Mouse (Mus musculus) urinary bladder, adult 2 months (tissue): ENCODE data around the gene Cyb561d2. TPM values are rescaled to one million over a fixed set of nuclear protein-coding genes. Genes with fewer than 3 reads are reported as not detected.

ENCODE experiments used
- DNase-seq: peaks from one replicate; pipeline ENCODE4 v3.0.0; 2022; ENCODE audit warnings: low spot score
- polyA plus RNA-seq: library from polyadenylated mRNA; depleted of rRNA; stranded (reverse); fragments of >200 nt; gene quantifications from 2 replicates; pipeline ENCODE4 v1.2.3, GENCODE M21; 2012

The Cyb561d2 gene
- polyA plus RNA-seq, 1 experiment: 19.4 TPM

DNA sequence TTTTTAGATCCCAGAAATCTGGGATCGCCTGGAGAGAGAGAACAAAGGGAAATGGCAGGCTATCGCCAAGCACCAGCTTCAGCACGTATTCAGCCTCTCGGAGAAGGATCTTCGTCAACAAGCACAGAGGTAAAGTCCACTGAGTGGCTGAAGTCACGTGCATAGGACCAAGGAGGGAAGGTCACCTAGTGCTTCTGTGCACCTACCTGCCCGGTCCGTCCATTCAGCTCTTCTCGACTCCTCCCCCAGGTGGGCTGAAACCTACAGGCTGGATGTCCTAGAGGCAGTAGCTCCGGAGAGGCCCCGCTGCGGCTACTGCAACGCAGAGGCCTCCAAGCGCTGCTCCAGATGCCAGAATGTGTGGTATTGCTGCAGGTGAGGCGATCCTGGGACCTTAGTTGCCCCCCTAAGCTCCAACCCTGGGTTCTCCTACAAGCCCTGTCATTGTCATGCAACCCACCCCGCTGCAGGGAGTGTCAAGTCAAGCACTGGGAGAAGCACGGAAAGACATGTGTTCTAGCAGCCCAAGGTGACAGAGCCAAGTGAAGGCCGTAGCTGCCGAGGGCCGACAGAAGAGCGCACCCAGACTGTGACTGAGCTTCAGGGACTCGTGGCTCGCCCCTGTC lies 8.6 kb upstream of the Cyb561d2 start:
- no peak for DNase-seq

DNA sequence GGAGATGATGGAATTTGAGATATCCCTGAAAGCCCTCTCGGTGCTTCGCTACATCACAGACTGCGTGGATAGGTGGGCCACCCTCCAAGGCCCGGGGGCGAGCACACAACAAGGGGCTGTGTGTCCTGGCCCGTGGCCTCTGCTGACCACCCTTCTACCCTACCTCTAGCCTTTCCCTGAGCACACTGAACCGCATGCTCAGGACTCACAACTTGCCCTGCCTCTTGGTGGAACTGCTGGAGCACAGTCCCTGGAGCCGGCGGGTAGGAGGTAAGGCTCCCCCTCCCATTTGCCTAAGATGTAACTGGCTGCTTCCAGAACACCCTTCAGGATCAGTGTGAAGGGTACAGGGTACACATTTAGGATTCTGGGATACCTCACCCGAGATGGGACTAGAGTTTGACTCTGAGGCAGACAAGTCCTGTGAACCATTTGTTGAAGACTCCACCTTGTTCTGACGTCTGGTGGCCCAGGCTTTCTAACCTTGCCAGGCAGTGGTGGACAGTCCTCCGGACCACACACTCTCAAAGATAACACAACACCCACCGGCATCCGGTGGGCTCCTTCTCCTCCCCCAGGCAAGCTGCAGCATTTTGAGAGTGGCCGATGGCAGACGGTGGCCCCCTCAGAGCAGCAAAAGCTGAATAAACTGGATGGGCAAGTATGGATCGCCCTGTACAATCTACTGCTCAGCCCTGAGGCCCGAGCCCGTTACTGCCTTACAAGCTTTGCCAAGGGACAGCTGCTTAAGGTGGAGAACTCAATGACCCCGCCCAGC lies 7.5 kb upstream of the Cyb561d2 start:
- no peak for DNase-seq

- DNase-seq: no peak
Measured at GRCm38 (mm10) chr9:107548820-107549219, 6.8 kb upstream of the Cyb561d2 start.

- DNase-seq: no peak
Measured at GRCm38 (mm10) chr9:107547957-107548356, 6.0 kb upstream of the Cyb561d2 start.

- DNase-seq: no peak
Measured at GRCm38 (mm10) chr9:107547026-107547425, 5.0 kb upstream of the Cyb561d2 start, which contains the start of gene Zmynd10. Gene Zmynd10 (plus strand): TSS chr9:107547298.

DNA sequence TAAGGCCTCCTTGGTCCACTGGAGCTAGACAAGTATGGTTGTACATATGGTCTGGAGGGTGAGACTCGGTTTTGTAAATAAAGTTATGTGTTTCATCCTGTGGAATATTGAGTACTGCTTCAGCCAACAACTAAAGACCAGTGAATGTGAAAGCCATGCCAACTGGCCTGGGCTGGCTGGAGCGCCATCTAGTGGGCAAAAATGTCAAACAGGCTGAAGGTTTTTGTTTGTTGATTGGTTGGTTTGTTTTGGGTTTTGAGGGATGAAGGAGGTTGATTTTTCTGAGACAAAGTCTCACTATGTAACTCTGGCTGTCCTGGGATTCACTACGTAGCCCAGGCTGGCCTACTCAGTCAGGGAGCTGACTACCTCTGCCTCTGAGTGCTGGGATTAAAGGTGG lies 3.6 kb upstream of the Cyb561d2 start:
- DNase-seq: no peak

GRCm38 (mm10) chr9:107545199-107545598 lies 3.2 kb upstream of the Cyb561d2 start:
- DNase-seq: no peak

GRCm38 (mm10) chr9:107544729-107545128 lies 2.7 kb upstream of the Cyb561d2 start:
- DNase-seq: no peak

DNA sequence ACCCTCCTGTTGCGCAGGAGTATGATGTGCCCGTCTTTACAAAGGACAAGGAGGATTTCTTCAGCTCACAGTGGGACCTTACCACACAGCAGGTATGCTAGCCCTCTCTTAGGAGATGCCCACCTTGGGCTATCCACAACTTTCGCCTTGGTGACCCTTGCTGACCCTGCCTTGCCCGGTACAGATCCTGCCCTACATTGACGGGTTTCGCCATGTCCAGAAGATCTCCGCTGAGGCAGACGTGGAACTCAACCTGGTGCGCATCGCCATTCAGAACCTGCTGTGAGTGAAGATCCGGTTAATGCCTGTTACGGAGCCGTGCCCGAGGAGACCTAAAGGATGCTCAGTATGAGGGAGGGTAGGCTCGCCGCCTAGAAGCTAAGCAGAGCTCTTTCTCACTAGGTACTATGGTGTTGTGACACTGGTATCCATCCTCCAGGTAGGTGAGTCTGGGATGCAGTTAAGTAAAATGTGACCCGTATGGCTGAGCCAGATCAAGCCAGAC lies 2.3 kb upstream of the Cyb561d2 start:
- no peak for DNase-seq

GRCm38 (mm10) chr9:107543299-107543698 lies 1.3 kb upstream of the Cyb561d2 start:
- no peak for DNase-seq

DNA sequence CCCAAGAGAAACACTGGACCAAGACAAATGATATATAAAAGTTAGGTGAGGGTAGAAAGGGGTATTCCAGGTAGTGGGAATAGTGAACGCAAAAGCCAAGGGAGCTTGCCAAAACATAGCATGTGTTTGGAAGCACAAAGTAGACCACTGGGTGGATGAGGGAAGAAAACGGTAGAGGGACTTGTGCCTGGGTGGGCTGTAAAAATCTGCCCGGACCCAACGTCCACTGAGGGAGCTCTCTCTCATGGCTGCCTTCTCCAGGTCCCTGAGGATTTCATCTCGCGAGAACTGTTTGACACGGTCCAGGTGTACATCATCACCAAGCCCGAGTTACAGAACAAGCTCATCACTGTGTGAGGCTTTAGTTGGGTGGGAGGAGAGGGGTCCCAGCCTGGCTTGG lies 728 bp upstream of the Cyb561d2 start:
- no peak for DNase-seq

DNA sequence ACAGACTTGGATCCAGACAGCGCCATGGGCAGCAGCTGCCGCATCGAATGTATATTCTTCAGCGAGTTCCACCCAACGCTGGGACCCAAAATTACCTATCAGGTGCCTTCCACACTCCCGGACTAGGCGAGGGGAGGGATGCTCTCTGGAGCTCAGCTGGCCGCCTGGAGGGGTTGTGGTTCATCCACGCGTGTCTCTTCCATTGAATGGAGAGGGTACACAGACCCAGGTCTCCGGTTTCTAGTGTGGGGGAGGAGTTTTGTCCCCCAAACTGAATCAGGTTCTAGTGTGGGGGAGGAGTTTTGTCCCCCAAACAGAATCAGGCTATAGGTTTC lies 326 bp upstream of the Cyb561d2 start:
- no peak for DNase-seq

- no peak for DNase-seq
Measured at GRCm38 (mm10) chr9:107541005-107541404, 988 bp downstream of the Cyb561d2 start.

DNA sequence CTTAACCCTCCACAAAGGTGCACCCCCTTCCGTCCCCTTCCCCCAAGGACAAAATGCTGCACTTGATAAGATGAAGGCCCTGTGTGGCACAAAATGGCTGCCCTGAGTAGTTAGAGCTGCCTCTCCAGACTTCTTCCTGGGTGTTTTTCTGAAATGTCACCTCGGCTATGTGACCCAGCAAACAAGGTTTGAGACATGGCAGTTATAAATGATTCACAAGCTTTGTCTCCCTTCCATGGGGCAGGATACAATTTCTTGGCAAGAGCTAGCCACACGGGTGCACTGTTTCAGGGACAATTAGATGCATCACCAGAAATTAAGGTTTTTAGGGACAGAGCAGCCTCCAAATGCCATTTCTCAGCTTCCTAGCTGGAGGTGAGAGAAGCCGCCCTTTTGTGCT lies 1.6 kb downstream of the Cyb561d2 start:
- no peak for DNase-seq

- DNase-seq: no peak
Measured at GRCm38 (mm10) chr9:107539940-107540339, 2.1 kb downstream of the Cyb561d2 start.

GRCm38 (mm10) chr9:107538711-107539110 lies 3.3 kb downstream of the Cyb561d2 start:
- DNase-seq: no peak

- DNase-seq: no peak
Measured at GRCm38 (mm10) chr9:107538231-107538630, 3.8 kb downstream of the Cyb561d2 start.

- DNase-seq: no peak
Measured at GRCm38 (mm10) chr9:107534408-107535202, 7.4 kb downstream of the Cyb561d2 start.

GRCm38 (mm10) chr9:107533791-107534407 lies 8.1 kb downstream of the Cyb561d2 start, which contains the start of gene Tmem115:
Gene Tmem115 (plus strand): TSS chr9:107533945.
- DNase-seq: peak; percentile 81

DNA sequence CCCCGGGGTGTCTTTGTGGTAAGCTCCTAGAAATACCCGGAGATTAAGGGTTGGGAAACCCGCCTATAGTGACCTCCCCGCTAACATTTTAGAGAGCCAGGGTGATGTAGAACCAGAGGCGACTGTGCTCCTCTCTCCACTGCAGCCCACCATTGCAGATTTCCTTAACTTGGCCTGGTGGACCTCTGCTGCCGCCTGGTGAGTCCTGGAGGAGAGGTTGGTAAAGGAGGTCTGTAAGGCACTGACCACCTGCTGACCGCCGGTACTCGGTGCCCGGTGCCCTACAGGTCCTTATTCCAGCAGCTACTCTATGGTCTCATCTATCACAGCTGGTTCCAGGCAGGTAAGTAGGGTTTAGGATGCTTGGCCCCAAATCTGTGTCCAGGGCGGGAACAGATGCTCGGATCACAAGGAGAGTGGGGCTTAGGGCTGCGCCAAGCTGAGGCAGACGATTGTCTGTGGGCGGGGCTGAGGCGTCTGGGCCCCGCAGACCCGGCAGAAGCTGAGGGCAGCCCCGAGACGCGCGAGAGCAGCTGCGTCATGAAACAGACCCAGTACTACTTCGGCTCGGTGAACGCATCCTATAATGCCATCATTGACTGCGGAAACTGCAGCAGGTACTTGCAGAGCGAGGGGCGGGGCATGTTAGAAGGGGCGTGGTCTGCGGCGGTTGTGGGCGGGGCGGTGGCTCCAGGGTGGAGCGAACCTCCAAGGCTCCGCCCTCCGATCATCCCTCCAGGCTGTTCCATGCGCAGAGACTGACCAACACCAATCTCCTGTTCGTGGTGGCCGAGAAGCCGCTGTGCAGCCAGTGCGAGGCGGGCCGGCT lies 15.6 kb downstream of the Cyb561d2 start:
- no peak for DNase-seq

- no peak for DNase-seq
Measured at GRCm38 (mm10) chr9:107522400-107522711, 19.6 kb downstream of the Cyb561d2 start.
